Mouse (Mus musculus): Measurements from ENCODE around the gene Hnrnpa1.

The Hnrnpa1 gene

GRCm38 (mm10) chr15:103240160-103241028 is at the start of gene Hnrnpa1:
TSS of gene Hnrnpa1 (plus strand) at chr15:103240432.
- peak; percentile 91 for DNase-seq

GRCm38 (mm10) chr15:103190531-103191462 is 49.4 kb upstream of the Hnrnpa1 start:
- no peak for DNase-seq

- no peak for DNase-seq
Measured at GRCm38 (mm10) chr15:103193606-103194005, 46.6 kb upstream of the Hnrnpa1 start.

- no peak for DNase-seq
Measured at GRCm38 (mm10) chr15:103196835-103197234, 43.4 kb upstream of the Hnrnpa1 start.

DNA sequence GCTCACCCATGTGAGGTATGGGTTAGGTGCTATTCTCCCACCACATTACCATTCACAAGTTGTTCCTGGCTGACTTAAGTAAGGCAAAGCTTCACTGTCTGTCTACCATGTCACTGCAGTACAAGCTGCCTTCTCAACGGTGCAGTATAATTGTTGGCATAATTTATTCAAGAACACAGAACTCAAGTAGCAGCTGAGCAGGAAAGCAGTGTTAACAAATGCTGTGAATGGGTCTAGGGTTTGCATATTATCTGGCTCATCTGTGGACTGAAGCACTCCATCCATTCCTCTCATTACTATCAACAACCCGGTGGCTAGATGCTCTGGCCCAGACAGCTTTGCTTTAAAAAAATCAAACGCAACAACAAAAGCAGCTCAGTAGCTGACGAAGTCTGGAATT is 42.4 kb upstream of the Hnrnpa1 start:
- no peak for DNase-seq

- no peak for DNase-seq
Measured at GRCm38 (mm10) chr15:103202088-103202793, 38.0 kb upstream of the Hnrnpa1 start.

GRCm38 (mm10) chr15:103205156-103205555 is 35.1 kb upstream of the Hnrnpa1 start:
- no peak for DNase-seq

DNA sequence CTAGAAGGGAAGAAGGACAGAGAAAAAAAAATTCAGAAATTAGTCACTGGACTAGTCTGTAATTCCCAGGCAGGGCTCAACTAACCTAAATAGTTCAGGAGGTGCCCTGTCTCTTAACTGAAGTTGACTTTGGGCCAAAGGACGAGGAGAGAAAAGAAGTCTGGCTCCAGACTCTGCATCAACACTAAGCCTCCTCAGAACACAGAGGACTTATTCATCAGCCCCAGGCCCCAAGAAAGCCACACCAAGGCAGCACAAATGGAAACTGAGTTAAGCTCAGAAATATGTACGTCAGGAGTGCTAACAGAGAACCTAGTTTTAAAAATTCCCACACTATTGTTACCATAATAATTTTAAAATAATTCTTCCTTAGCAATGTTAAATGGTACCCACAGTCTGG is 26.1 kb upstream of the Hnrnpa1 start:
- DNase-seq: no peak

- DNase-seq: peak; percentile 88
Measured at GRCm38 (mm10) chr15:103214971-103215907, 25.0 kb upstream of the Hnrnpa1 start.

DNA sequence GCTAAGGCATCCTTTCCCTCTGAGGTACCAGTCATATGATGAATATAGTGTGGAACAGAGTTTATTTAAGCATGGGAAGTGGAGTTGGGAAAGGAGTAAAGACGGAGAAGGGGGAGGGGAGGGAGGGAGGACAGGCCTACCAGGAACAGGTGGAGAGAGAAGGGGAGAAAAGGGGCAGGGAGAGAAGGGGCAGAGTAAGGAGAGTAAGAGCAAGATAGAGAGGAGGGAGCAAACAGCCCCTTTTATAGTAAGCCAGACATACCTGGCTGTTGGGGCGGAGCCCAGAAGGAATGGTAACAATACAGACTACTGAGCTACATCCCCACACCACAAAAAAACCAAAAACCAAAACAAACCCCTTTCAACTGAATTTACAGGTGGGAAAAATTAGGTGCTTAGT is 24.2 kb upstream of the Hnrnpa1 start:
- no peak for DNase-seq

- DNase-seq: no peak
Measured at GRCm38 (mm10) chr15:103220785-103221184, 19.4 kb upstream of the Hnrnpa1 start.

DNA sequence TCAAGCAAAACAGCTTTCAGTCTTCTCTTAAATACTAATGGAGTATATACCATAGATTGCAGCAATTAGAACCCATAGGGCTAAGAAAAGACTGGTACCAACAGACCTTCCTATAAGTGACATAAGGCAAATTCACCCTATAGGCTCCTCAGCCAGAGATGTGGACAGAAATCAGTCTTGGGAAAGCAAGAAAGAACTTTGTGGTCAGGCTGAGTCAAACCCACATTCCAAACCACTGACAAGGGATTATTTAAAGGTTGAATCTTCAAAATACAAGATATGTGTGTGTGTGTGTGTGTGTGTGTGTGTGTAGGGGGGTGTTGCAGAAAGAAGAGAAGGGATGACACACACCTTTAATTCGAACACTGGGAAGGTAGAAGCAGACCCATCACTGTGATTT is 18.8 kb upstream of the Hnrnpa1 start:
- no peak for DNase-seq

DNA sequence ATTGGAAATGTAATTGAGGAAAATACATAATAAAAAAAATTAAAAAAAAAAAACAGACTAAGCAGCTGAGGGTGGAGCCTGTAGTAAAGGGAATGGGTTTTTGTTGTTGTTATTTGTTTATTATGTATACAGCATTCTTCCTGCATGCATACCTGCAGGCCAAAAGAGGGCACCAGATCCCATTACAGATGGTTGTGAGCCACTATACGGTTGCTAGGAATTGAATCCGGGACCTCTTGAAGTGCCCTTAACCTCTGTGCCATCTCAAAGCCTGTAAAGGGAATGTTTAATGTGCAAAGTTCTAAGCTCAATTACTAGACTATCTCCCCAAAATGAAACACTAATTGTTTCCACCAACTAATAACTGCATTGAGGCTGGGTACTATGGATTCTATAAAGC is 16.1 kb upstream of the Hnrnpa1 start:
- DNase-seq: no peak

- no peak for DNase-seq
Measured at GRCm38 (mm10) chr15:103227022-103227421, 13.2 kb upstream of the Hnrnpa1 start.

DNA sequence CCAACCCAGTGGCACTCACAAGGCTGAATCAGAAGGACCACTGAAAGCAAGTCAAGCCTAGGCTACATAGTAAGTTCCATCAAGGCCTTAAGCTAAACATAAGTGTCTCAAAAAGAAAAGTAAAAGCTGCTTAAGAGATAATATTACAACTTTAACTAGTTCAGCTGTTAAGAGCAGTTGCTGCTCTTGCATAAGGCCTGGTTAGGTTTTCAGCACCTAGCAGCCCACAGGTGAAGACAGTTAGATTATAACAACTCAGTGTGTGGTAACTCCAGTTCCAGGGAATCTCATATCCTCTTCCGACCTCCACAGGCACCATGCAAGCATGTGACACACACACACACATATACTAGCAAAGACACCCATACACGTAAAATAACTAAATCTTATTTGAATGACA is 12.7 kb upstream of the Hnrnpa1 start:
- DNase-seq: no peak

GRCm38 (mm10) chr15:103228904-103229303 is 11.3 kb upstream of the Hnrnpa1 start:
- no peak for DNase-seq

DNA sequence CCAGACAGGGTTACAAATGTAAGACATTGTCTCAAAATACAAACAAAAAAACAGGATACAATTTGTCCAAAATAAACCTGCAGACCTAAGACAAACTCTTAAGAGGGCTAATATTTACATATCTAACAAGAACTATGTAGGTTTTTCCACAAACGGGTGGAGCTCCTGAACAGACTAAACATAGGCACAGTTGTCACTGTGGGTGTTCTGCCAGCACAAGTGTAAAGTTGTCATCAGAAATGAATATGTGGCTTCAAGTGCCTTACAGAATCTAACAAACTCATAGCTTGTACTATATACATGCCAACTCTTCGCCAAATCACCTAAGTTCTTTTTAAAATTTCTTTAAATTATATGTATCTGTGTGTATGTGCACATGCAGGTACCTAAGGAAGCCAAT is 7.1 kb upstream of the Hnrnpa1 start:
- no peak for DNase-seq

DNA sequence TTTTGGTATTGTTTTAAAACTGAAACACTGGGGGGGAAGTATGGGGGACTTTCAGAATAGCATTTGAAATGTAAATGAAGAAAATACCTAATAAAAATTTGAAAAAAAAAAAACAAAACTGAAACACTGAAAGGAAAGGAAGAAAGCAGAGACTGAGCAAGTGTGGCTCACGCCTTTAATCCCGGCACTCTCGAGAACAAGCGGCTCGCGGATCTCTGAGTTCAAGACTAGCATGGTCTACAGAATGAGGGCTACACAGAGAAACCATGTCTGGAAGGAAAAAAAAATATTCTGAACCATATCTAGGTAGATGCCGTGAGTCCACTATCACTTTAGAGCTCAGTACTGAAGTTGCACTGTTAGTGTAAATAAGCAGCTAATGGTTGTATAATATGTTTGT is 2.9 kb upstream of the Hnrnpa1 start:
- no peak for DNase-seq

DNA sequence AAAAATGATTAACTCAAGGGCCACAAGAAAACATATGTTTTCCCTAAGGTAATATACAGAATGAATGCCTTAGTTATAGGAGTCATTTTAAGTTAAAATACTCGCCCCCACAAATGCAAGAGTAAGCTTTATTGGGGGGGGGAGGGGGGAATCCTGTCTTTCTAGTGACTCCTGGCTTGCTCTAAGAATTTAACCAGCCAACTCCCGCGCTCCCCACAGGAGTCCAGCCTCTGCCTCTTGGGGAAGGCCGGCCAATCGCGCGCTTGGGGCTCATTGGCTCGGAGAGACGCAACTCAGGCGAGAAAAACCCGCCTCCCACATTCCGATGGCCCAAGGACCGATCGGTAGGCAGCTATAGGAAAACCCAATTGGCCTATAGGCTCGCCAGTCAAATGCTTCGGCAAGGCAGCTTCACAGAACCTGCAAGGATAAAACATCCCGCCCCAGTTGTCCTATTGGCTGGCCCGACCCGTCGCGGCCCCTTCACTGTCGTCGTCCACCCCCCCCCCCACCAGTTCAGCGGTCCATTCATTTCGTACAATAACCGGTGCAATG is 1.0 kb upstream of the Hnrnpa1 start:
- peak; percentile 93 for DNase-seq

DNA sequence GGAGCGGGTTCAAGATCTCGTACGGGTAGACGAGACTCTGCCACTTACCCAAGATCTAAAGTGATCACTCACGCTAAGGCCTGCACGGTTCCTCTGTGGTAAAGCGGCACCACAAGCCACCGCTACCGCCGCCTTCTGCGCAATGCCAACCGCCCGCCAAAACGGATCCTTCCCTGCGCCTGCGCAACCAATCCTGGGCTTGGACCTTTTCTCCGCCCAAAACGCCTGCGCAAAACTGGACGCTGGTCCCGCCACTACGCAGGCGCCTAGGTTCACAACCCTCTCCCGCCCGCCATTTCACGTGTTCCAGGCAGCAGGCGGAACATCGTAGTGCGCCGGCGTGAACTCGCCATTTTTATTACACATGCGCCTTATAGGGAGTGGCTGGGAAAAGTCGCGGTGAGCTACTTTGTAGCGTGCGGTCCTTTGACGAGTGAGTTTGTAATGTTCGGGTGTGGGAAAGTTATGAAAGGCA is 510 bp upstream of the Hnrnpa1 start, which contains the start of gene Cbx5:
Cbx5 (minus strand) TSS at position 132 of the 475 bp plus-strand sequence.
- peak; percentile 99 for DNase-seq

Data from right cerebral cortex, postnatal 25 days (tissue).